Mouse (Mus musculus) kidney, embryonic 15.5 days (tissue): ENCODE results near the gene Tmem182. TPM values are rescaled to one million over a fixed set of nuclear protein-coding genes. Genes with fewer than 3 reads are reported as not detected.

ENCODE experiments used
- ATAC-seq: fragments of 200-750 bp; cut with Nextera tagmentation; replicated peaks from 2 replicates; pipeline ENCODE4 v1.8.0; 2017; ENCODE audit warnings: moderate TSS enrichment; ENCODE audit not compliant: low FRiP score
- H3K27ac ChIP-seq: fragments of 300-500 bp; sonication (generic); 2 replicates; pipeline ENCODE4 v1.5.1; 2015; ENCODE audit warnings: mild to moderate bottlenecking, inconsistent platforms
- H3K27me3 ChIP-seq: fragments of 300-500 bp; sonication (generic); 2 replicates; pipeline ENCODE4 v1.6.1; 2015; ENCODE audit warnings: inconsistent platforms
- H3K36me3 ChIP-seq: fragments of 300-500 bp; sonication (generic); 2 replicates; pipeline ENCODE4 v1.6.1; 2015; ENCODE audit warnings: inconsistent platforms
- H3K4me1 ChIP-seq: fragments of 300-500 bp; sonication (generic); 2 replicates; pipeline ENCODE4 v1.6.1; 2015; ENCODE audit warnings: inconsistent platforms
- H3K4me2 ChIP-seq: fragments of 300-500 bp; sonication (generic); 2 replicates; pipeline ENCODE4 v1.6.1; 2015; ENCODE audit warnings: moderate library complexity, mild to moderate bottlenecking, inconsistent platforms
- H3K4me3 ChIP-seq: fragments of 300-500 bp; sonication (generic); replicated peaks from 2 replicates; pipeline ENCODE4 v1.5.1; 2015; ENCODE audit warnings: mild to moderate bottlenecking, inconsistent platforms
- H3K9ac ChIP-seq: fragments of 300-500 bp; sonication (generic); 2 replicates; pipeline ENCODE4 v1.6.1; 2015; ENCODE audit warnings: mild to moderate bottlenecking, inconsistent platforms
- H3K9me3 ChIP-seq: fragments of 300-500 bp; sonication (generic); replicated peaks from 2 replicates; pipeline ENCODE4 v1.6.1; 2016; ENCODE audit warnings: inconsistent platforms
- WGBS: fragments of 180-500 bp; shearing (Covaris S2); methylation state at CpG from one replicate; pipeline ENCODE4 v1.1.7; 2015; ENCODE audit warnings: mixed read lengths; 5-methylcytosine and 5-hydroxymethylcytosine counted together
- polyA plus RNA-seq: library from polyadenylated mRNA; unstranded; fragments of >200 nt; fragmentation: Nextera tagmentation; extraction: Ambion mirVana; gene quantifications from 2 replicates; pipeline ENCODE4 v1.2.1, GENCODE M21; 2015

Gene Tmem182
- polyA plus RNA-seq, 1 experiment from 2014 or later, result 1.2 TPM

DNA sequence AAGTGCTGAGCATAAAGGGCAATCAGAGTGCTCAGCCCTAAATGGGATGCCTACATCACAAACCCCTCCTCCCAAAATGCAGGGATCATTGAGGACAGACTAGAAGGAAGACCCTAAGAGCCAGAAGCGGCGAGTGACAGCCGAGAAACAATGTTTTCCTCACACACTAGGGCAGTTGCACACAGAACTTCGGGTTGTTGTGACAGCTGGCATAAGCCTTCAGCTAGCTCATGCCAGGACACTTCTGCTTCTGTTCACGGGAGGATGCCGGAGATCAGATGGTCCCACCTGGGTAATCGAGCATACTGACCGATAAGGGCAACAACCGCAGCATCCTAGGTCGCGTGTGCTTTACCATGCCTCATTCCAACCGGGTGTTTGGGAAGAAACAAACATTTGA lies 1.3 kb upstream of the Tmem182 start:
- H3K9me3 ChIP-seq, result no peaks in the 10 kb centered on the region
- H3K9ac ChIP-seq, result no peak overlapping the region
- no peaks in the 10 kb centered on the region for H3K4me1 ChIP-seq
- no peak for ATAC-seq
- no peaks in the 10 kb centered on the region for H3K27me3 ChIP-seq
- H3K4me3 ChIP-seq, result no peak overlapping the region
- no peak overlapping the region for H3K4me2 ChIP-seq
- WGBS, result 86% methylated on average over 12 of the region's 12 CpGs
- H3K36me3 ChIP-seq, result no peaks in the 10 kb centered on the region
- no peak overlapping the region for H3K27ac ChIP-seq

DNA sequence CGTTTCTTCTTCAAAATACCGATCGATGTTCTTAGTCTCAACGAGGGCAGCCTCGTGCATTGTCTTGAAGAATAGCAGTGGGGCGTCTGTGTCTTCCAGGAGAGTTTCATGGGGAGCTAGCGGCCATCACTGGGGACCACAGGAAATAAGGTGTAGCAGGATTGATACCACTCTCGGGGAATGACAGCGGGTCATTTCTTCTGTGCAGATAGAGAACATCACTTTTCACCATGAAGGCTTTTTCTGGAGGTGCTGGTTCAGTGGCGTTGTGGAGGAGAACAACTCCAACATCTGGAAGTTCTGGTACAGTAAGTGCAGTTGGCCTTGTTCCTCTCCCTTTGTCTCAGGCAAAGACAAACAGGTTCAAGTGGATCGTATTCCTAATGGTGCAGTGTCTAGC lies 490 bp downstream of the Tmem182 start:
- Histone ChIP-seq H3K27me3 (no peaks in the 10 kb centered on the region), H3K9me3 (no peaks in the 10 kb centered on the region), H3K4me1 (no peaks in the 10 kb centered on the region), H3K4me2 (no peak overlapping the region), H3K9ac (no peak overlapping the region), H3K4me3 (no peak overlapping the region), H3K36me3 (no peaks in the 10 kb centered on the region), H3K27ac (no peak overlapping the region)
- no peak for ATAC-seq
- WGBS, result 90% methylated on average over 11 of the region's 11 CpGs

DNA sequence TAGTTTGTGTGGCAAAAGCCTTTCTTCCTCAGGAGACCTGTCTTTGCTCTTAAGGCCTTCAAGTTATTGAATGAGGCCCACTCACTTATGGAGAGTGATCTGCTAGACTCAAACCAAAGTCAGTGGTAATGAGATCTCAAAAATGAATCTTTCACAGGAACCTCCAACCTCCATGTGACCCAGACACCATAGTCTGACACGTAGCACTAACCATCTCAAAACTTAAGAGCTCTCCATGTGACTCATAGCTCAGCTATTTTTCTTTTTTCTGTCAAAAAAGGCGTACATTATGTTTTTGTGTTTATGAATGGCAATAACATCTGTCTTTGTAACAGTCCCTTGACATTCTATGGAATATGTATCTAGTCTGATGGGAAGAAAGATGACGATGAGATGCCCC lies 3.2 kb downstream of the Tmem182 start:
- no peaks in the 10 kb centered on the region for H3K9me3 ChIP-seq
- no peak for ATAC-seq
- H3K27me3 ChIP-seq, result no peaks in the 10 kb centered on the region
- WGBS, result 82% methylated on average over 3 of the region's 3 CpGs
- H3K4me2 ChIP-seq, result no peak overlapping the region
- H3K27ac ChIP-seq, result no peak overlapping the region
- H3K9ac ChIP-seq, result no peak overlapping the region
- H3K4me1 ChIP-seq, result no peaks in the 10 kb centered on the region
- H3K36me3 ChIP-seq, result no peaks in the 10 kb centered on the region
- H3K4me3 ChIP-seq, result no peak overlapping the region

DNA sequence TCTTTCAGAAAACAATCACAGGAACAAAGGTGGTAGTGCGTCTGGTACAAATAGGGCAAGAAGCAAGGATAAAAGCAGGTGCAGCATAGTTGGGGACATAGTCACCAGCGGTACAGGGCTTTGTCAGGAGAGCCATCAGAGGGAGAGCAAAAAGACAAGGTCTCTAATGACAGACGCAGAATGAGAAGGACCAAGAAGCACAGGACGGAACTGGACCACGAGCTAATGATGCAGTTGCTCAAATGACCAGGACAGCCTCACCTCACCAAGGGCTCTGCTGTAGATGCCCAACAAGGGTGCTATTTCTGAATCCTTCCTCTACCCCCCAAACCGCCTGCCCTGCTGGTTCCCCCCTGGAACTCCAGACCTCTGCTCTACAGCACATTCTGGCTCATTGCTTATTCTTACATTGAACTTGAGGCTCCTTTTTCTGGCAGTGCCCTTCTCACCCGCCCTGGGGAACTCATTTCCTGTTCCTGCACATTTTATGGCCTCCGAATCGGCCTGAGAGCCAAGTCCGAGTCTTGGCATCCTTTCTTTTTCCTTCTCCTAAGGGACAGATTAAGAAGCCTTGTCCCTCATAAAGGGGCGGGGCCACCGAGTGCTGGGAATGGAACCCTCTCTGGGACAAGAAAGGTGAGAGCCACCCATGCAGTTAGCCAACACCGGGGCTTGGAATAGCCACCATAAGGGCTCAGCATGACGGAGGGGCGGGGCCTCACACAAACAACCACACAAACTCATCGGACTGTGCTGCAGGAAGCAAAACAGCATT lies 9.9 kb downstream of the Tmem182 start:
- H3K27ac ChIP-seq, result no peak overlapping the region
- WGBS, result 49% methylated on average over 16 of the region's 16 CpGs
- H3K4me1 ChIP-seq, result peaks cover 9% of the 10 kb centered on the region
- peak overlapping the region; percentile 47 for H3K4me2 ChIP-seq
- H3K9me3 ChIP-seq, result no peaks in the 10 kb centered on the region
- peak overlapping the region; percentile 14; the same call in 1 of the 2 replicates for H3K4me3 ChIP-seq
- 0 out of 2 replicates have a peak, but pooled peaks have one; percentile 29 for ATAC-seq
- H3K27me3 ChIP-seq, result no peaks in the 10 kb centered on the region
- no peaks in the 10 kb centered on the region for H3K36me3 ChIP-seq
- H3K9ac ChIP-seq, result no peak overlapping the region

GRCm38 (mm10) chr1:40824517-40824916 lies 19.1 kb downstream of the Tmem182 start:
- Histone ChIP-seq H3K4me2 (no peak overlapping the region), H3K4me1 (0 out of 2 replicates have a peak, but pooled peaks cover 6% of the 10 kb centered on the region), H3K9ac (no peak overlapping the region), H3K36me3 (no peaks in the 10 kb centered on the region), H3K4me3 (no peak overlapping the region), H3K27me3 (peaks cover 10% of the 10 kb centered on the region), H3K27ac (no peak overlapping the region), H3K9me3 (no peaks in the 10 kb centered on the region)
- 68% methylated on average over 4 of the region's 4 CpGs for WGBS
- ATAC-seq, result no peak

DNA sequence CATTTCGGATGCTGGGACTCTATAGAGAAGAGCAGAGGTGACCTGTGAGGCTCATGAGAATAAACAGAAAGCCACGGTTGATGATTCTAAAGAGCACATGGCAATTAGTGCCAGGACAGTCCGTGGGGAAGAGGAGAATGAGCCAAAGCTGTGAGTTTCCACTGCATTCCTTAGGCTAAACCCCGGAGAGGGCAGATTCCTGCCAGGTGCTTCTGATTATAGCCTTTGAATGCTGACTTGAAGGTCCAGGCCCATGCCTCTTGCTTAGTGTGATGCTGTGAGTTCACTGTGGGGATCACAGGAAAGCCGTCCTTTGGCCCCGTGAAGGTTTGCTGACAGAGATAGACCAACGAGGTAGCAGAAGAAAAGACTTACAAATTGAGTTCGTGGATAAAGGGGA lies 19.5 kb downstream of the Tmem182 start:
- Histone ChIP-seq H3K9me3 (no peaks in the 10 kb centered on the region), H3K9ac (no peak overlapping the region), H3K36me3 (no peaks in the 10 kb centered on the region), H3K27me3 (peaks cover 10% of the 10 kb centered on the region), H3K4me3 (no peak overlapping the region), H3K4me1 (0 out of 2 replicates have a peak, but pooled peaks cover 6% of the 10 kb centered on the region), H3K27ac (no peak overlapping the region), H3K4me2 (no peak overlapping the region)
- no peak for ATAC-seq
- 74% methylated on average over 8 of the region's 8 CpGs for WGBS

GRCm38 (mm10) chr1:40825826-40826225 lies 20.4 kb downstream of the Tmem182 start:
- Histone ChIP-seq H3K27me3 (peaks cover 10% of the 10 kb centered on the region), H3K9me3 (no peaks in the 10 kb centered on the region), H3K36me3 (no peaks in the 10 kb centered on the region), H3K27ac (no peak overlapping the region), H3K4me2 (no peak overlapping the region), H3K4me1 (0 out of 2 replicates have a peak, but pooled peaks cover 6% of the 10 kb centered on the region), H3K9ac (no peak overlapping the region), H3K4me3 (no peak overlapping the region)
- ATAC-seq, result no peak
- 79% methylated on average over 7 of the region's 7 CpGs for WGBS

GRCm38 (mm10) chr1:40829213-40829914 lies 24.0 kb downstream of the Tmem182 start:
- Histone ChIP-seq H3K4me3 (no peak overlapping the region), H3K4me2 (no peak overlapping the region), H3K36me3 (no peaks in the 10 kb centered on the region), H3K27ac (no peak overlapping the region), H3K9me3 (no peaks in the 10 kb centered on the region), H3K4me1 (0 out of 2 replicates have a peak, but pooled peaks cover 6% of the 10 kb centered on the region), H3K27me3 (peaks cover 10% of the 10 kb centered on the region), H3K9ac (no peak overlapping the region)
- ATAC-seq, result peak; percentile 69; the same call in 1 of the 2 replicates
- 41% methylated on average over 10 of the region's 10 CpGs for WGBS

- H3K36me3 ChIP-seq, result no peaks in the 10 kb centered on the region
- ATAC-seq, result no peak
- H3K27me3 ChIP-seq, result peaks cover 4% of the 10 kb centered on the region
- H3K4me3 ChIP-seq, result no peak overlapping the region
- no peaks in the 10 kb centered on the region for H3K9me3 ChIP-seq
- H3K4me2 ChIP-seq, result no peak overlapping the region
- 88% methylated on average over 4 of the region's 4 CpGs for WGBS
- H3K27ac ChIP-seq, result no peak overlapping the region
- 0 out of 2 replicates have a peak, but pooled peaks cover 6% of the 10 kb centered on the region for H3K4me1 ChIP-seq
- no peak overlapping the region for H3K9ac ChIP-seq
Measured at GRCm38 (mm10) chr1:40830712-40831507, 25.5 kb downstream of the Tmem182 start.

- Histone ChIP-seq H3K27me3 (no peaks in the 10 kb centered on the region), H3K4me3 (no peak overlapping the region), H3K9me3 (no peaks in the 10 kb centered on the region), H3K36me3 (no peaks in the 10 kb centered on the region), H3K4me1 (no peaks in the 10 kb centered on the region), H3K27ac (no peak overlapping the region), H3K4me2 (no peak overlapping the region), H3K9ac (no peak overlapping the region)
- no peak for ATAC-seq
- 74% methylated on average over 4 of the region's 4 CpGs for WGBS
Measured at GRCm38 (mm10) chr1:40835468-40835867, 30.1 kb downstream of the Tmem182 start.

- Histone ChIP-seq H3K27ac (no peak overlapping the region), H3K27me3 (no peaks in the 10 kb centered on the region), H3K9ac (no peak overlapping the region), H3K36me3 (no peaks in the 10 kb centered on the region), H3K4me3 (no peak overlapping the region), H3K9me3 (no peaks in the 10 kb centered on the region), H3K4me1 (no peaks in the 10 kb centered on the region), H3K4me2 (no peak overlapping the region)
- 84% methylated on average over 8 of the region's 8 CpGs for WGBS
- no peak for ATAC-seq
Measured at GRCm38 (mm10) chr1:40840605-40841004, 35.2 kb downstream of the Tmem182 start.
